Mouse (Mus musculus) midbrain, embryonic 15.5 days (tissue): ENCODE measurements at regions not wholly inside any gene's neighbourhood (a gene's known extent, or its start where the extent isn't known, plus 50 kb on each side); places are given as distances from the start of the nearest gene placed in this dataset.

Source experiments
- ATAC-seq: fragments of 200-750 bp; cut with Nextera tagmentation; replicated peaks from 2 replicates; pipeline ENCODE4 v1.8.0; 2017; ENCODE audit warnings: moderate TSS enrichment
- H3K27ac ChIP-seq: fragments of 300-500 bp; sonication (generic); 2 replicates; pipeline ENCODE4 v1.5.1; 2015; ENCODE audit warnings: mild to moderate bottlenecking, inconsistent platforms
- H3K27me3 ChIP-seq: fragments of 300-500 bp; sonication (generic); replicated peaks from 2 replicates; pipeline ENCODE4 v1.6.1; 2015; ENCODE audit warnings: inconsistent platforms
- H3K36me3 ChIP-seq: fragments of 300-500 bp; sonication (generic); replicated peaks from 2 replicates; pipeline ENCODE4 v1.6.1; 2015; ENCODE audit warnings: inconsistent platforms
- H3K4me1 ChIP-seq: fragments of 300-500 bp; sonication (generic); 2 replicates; pipeline ENCODE4 v1.6.1; 2015; ENCODE audit warnings: inconsistent platforms
- H3K4me2 ChIP-seq: fragments of 300-500 bp; sonication (generic); 2 replicates; pipeline ENCODE4 v1.6.1; 2015; ENCODE audit warnings: inconsistent platforms, mild to moderate bottlenecking, moderate library complexity
- H3K4me3 ChIP-seq: fragments of 300-500 bp; sonication (generic); 2 replicates; pipeline ENCODE4 v1.5.1; 2015; ENCODE audit warnings: mild to moderate bottlenecking, inconsistent platforms
- H3K9ac ChIP-seq: fragments of 300-500 bp; sonication (generic); 2 replicates; pipeline ENCODE4 v1.6.1; 2015; ENCODE audit warnings: mild to moderate bottlenecking, inconsistent platforms
- H3K9me3 ChIP-seq: fragments of 300-500 bp; sonication (generic); 2 replicates; pipeline ENCODE4 v1.6.1; 2016; ENCODE audit warnings: inconsistent platforms
- WGBS: fragments of 180-500 bp; shearing (Covaris S2); methylation state at CpG from one replicate; pipeline ENCODE4 v1.1.7; 2015; ENCODE audit warnings: mixed read lengths; 5-methylcytosine and 5-hydroxymethylcytosine counted together

DNA sequence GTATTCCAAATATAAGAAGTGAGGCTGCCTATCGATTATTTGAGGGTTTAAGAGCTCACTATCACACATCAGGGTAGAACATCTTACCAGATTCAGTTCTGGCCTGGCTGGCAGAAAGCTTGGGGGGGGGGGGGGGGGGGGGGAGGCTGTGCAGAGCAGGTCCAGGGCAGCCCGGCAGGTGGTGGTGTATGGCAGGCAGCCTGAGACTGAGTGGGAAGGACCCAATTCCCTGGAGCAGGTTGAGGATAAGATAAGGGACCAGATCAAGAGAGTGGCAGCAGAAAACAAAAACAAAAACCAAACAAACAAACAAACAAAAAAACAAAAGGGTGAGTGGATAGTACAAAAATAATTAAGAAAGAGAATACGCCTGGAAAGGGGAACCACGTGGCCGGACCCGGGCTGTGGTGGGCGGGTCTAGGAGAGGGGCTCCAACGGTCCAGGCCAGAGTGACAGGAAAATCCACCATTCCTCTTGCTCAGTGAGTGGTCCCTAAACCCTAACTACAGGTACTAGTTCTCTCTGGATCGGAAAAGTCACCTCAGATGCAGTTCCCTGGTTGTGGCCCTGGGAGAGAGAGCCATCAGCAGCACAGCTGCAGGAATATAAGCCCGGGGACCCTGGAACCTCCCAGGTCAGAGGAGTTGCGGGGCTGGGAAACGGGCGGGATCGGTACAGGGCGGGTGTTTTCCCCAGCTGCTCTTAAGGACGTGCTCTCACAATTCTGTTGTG is 73.3 kb downstream of the Vmn2r112 start:
- no peaks in the 10 kb centered on the region for H3K36me3 ChIP-seq
- peak; percentile 98 for ATAC-seq
- no peak overlapping the region for H3K27ac ChIP-seq
- H3K9me3 ChIP-seq: no peaks in the 10 kb centered on the region
- peak overlapping the region; percentile 45 for H3K4me3 ChIP-seq
- WGBS: 20% methylated on average over 16 of the region's 16 CpGs
- no peaks in the 10 kb centered on the region for H3K27me3 ChIP-seq
- peak overlapping the region; percentile 47 for H3K9ac ChIP-seq
- H3K4me2 ChIP-seq: peak overlapping the region; percentile 52
- H3K4me1 ChIP-seq: no peaks in the 10 kb centered on the region
